Mouse (Mus musculus) kidney, adult 9 months (tissue): ENCODE measurements around the gene Emsy.

Experiments
- DNase-seq: peaks from one replicate; pipeline ENCODE4 v3.0.0; 2022

Gene Emsy

DNA sequence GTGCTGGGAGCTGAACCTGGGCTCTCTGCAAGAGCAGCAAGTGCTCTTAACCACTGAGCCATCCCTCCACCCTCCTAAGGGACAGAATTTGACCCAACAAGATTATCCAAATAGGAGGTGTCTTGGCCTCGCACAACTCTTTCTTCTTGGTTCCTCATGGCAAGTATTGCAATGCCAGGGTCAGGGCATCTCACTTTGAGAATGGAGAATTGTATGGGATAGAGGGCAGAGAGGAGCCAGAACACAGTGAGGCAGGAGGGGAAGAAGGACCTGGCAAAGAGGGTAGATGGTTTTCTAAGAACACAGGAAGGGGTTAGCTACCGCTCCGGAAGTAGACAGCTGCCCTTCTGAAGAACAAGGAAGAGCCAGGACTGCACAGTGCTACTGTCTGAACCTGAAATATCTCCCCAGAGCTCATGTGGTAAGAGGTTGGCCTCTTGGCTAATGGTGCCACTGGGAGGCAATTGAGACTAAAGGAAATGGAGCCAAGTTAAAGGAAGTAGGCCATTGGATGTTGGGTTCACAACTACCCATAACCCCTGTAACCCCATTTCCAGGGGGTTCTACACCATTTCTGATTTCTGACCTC is 80.8 kb downstream of the Emsy start:
- DNase-seq: no peak

DNA sequence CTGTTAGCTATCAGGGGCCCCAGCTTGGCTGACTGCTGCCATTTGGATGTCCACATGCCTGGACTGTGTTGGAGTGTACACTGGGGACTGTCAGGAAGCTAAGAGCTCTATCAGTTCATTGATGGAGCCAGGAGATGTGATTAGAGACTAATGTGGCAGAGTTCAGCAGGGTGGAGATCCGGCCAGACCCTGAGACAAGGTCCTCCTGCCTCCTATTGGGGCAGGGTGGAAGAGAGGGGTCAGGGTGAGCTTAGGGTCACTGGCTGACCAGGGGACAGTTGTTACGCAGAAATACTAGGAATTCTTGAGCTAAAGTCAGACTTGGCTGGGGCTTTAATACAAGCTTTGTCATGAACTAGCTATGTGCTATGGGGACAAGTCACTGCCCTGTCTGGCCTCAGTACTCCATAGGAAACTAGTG is 81.8 kb downstream of the Emsy start:
- DNase-seq: peak; percentile 48

DNA sequence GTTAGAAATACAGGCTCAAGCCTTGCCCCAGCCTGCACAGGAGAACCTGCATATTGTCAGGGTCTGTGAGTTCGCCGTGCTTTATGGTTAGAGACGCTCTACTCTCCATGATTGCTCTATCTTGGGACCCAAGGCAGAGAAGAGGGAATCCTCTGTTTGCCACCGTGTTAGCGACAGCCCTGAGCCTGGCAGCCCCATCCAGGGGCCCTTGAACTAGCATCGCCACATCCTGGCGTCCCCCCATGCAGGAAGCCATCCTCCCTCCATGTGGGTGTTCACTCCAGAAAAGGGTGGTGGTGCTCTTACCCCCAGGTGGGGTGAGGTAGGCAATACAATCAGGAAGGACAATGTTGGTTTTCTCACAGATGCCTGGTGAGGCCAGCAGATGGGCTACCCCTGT is 82.3 kb downstream of the Emsy start:
- no peak for DNase-seq

DNA sequence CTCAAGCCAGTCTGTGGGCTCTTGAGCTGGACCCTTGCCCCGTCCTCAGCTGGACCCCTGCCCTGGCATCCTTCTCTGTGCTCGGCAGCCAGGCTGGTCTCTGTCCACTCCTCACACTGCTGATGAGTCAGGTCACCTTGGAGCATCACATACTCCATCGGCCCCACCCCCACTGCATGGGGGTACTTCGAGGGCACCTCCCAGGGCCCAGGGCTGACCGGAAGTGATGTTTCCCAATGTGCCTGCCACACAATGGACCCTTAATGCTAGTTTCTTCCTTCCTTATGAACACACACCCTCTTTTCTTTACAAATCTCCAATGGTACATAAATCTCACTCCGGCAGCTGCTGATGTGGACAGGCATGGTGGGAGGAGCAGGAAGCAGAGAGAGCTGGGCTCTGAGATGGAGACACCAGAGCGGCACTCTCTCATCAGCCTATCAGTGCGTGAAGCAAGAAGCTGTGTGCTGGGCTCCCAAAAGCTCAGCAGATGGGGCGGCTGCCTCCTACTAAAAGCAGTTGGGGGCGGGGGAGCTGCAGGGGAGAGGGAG is 83.3 kb downstream of the Emsy start:
- DNase-seq: peak; percentile 60

DNA sequence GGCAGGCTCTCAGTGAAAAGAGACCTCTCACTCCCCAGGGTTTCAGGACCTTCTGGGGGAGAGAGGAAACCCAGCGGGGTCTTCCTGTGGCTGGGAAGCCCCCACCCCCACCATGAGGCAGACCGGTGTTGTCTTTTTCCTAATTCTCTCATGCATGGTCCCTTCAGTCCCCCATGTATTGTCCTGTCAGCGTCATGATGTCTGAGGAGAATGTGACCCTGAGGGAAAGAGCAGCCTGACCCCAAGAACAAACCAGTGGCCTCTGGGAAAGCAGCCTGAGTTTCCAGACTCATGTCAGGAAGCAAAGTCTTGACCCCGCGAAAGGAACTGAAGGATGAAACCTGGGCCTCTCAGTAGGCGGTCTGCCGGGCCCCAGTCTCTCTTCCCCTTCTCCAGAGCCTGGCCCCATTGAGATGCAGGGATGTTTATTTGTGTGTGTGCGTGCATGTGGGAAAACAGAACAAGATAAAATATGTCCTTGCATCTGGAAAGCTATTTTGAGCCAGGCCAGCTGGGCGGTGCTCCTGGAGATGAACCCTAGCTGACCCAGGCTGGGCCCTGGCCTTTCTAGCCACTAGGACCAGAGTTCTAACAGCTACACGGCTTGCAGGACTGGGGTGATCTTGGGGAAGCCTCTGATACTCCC is 84.2 kb downstream of the Emsy start:
- peak; percentile 75 for DNase-seq

DNA sequence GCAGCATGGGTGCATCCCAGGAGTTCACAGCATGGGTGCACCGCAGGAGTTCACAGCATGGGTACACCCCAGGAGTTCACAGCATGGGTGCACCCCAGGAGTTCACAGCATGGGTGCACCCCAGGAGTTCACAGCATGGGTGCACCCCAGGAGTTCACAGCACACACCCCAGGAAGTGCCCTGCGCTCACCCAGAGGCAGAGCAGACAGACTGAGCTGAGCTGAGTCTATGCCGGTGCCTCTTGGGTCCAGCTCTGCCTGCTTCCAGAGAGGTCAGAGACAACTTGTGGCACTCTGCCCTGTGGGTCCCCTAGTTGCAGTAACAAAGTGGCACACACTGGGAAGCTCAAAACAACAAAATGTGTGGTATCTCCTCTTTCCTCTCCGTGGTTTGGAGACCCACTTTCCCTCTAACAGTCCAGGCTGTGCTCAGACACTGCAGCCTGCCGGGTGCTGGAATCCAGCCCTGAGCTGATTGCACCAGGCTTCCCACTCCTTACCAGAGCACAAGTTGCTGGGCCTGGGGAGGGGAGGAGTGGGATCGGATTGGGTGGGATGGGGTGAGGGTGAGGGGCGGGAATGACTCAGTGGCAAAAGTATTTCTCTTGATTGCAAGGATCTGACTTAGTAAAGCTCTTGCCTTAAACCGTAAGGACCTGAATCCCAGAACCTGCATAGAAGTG is 85.6 kb downstream of the Emsy start:
- DNase-seq: no peak

DNA sequence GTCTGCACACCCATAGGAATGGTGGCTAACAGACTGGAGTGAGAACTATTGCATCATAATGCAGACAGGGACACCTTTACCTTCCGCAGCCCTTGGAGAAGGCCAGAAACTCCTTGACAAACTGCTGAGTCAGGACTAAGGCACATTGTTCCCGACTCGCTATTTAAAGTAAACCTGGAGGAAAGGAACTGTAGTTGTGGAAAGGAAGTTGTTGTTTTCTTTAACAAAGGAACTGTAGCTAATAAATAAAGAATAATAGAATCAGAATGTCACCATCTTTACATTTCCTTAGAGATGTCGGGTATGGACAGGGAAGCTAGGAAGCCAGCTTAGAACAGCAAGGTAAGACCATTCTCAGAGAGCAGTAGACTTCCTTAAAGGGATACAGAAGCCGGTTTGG is 89.5 kb downstream of the Emsy start:
- DNase-seq: no peak

DNA sequence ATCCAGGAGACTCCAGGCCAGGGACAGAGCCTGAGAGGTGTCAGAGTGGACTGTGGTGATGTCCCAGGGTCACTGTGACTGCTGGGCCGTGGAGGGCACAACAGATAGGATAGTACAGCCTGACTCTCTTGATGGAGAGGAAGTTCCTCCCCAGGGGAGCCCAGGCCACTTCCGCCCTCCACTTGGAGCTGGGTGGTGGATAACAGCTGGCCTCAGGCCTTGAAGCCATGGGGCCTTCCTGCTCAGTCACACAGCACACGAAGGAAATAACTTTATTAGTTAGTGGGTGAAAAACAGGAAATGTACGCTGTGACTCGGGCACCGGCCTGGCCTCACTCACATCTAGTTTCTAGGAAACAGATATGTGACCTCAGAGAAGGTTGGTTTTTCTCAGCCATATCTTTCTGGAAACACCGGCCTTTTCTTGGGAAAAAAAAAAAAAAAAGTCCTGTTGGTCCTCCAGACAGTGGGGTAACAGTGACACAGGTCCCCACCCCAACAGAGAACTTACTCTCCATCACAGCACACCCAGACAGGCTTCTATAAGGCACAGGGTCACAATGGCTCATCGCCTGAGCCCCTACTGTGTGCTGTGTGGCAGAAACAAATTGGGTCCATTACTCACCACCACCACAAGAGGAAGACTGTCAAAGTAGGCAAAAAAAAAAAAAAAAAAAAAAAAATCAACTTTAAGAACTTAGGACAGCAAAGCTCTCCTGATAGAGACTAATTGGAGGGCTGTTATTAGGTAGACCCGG is 91.8 kb downstream of the Emsy start:
- peak; percentile 70 for DNase-seq

DNA sequence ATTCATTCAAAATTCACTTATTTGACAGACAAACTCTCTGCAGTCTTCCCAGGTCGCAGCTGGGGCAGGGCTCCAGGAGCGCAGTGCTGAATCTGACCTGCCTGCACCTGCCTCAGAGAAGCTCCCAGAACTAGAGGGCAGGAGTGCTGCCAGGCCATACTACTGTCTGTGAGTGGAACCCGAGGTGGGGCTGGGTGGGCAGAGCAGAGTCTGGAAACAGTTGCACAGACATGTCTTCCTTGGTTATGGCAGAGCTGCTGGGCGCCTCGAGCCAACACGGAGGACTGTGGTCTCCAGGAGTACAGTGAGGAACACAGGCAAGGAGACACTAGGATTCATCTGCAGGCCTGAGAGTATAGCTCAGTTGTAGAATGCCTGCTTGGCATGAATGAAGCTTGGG is 92.6 kb downstream of the Emsy start:
- DNase-seq: no peak

DNA sequence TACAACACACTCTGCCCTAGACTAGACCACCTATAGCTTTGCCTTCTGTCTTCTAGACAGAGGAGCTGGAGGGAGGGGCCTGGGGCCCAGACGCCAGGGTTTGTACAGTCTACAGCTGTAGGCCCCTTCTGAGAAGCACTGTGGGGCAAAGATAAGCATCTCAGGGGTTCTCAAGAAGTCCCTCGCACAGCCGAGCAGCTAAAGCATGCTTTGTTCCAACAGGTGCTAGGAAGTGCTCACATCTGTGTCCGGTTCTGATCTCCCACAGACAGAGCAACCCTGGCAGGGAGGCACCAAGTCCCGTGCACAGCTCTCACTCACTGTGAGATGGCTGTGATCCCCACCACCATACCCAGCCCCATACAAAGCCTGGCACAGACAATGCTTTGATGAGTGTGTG is 93.6 kb downstream of the Emsy start:
- DNase-seq: no peak

DNA sequence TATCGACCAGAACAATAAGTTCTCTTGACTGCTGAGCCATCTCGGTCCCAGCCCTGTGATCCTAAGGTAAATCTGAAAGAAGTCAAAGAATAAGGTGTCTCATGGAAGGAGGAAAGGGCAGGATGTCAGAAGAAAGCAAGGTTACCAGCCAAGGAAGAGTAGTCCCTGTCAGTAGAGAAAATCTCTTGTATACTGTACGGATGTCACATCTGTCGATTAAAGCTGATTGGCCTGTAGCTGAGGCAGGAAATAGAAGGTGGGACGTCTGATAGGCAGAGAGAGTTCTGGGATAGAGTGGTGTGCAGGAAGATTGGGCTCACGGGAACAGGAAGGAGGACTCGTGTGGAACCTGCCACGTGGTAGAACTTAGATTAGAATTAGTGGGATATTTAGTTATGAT is 94.4 kb downstream of the Emsy start:
- DNase-seq: no peak

DNA sequence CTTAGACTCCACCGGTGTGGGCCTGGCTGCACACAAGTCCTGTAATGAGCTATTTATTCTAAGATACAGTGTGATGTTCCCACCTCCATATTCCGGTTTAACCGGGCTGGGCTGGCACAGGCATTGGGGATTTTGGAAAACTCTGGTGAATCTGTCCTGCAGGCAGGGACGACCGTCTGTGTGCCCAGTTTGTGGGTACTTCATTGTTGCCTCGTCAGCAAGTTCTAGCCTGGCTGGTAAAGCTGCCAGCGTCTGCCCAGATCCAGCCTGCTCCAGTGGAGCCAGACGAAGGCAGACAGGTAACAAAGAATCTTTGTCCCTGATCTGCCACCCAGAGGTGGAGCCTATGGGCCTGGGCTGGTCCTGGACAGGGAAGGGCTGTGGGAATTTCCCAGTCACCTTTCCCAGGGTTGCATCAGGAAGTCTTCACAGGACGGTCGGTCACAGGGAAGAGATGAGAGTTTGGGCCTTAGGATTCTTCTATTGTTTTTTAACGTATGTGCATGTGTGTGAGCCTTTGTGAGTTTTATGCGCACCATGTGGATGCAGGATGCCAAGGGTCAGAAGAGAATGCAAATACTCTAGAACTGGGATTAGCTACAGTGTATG is 94.9 kb downstream of the Emsy start:
- DNase-seq: no peak

DNA sequence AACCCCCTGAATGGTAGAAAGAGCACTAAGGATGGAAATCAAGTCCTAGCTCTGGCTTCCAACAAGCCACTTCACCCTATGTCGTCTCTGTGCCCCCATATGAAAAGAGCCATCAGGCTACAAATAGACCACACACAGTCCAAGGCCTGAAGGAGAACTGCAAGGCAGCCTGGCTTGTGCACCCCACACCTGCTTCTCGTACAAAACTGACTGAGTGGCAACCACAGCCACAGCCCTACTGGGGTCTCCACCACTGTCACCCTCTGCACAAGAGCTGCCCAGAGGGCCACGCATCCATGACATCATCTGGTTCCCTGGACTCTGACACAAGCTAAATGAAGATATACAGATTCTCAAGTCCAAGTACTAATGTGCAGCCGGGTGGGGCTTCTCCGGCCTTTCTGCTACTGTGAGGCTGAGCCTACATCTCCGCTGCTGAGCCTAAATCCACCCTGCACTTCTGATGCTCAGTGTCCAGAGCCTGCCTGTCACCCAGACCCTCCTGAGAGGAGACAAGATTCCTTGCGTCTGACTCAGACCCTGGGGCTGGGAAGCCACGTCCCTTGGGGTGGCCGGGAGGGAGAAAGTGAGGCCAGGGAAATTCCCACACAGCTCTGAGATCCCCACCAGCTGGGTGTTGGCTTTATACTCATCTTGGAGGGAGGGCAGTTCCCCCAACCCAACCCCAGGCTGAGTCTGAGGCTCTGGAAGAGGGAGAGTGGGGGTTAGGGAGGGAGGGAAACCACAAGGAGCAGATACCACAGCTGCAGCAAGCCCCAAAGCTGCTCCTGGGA is 98.3 kb downstream of the Emsy start:
- DNase-seq: no peak

DNA sequence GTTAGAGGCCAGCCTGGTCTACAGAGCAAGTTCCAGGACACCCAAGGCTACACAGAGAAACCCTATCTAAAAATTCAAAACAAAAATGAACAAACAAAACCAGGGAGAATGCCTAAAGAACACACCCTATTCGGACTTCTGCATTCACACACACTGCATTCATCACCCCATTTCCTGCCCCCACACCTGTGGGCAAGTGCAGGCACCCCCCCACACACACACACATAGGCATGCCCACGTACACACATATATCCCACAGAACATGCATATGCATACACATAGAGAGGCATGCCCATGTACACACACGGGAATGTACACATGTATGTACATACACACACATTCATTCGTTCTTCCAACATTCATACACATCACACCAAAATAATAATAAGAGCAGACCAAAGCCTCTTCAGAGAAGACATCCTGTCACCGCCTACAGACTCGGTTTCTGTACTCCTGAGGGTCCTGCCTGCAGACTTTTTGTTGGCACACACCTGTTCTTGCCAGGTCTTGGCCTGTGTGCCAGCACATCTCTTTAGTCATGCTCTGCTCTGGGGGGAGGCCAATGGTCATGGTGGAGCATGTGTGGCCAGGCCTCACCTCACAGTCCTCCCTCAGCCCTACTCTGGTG is 99.7 kb downstream of the Emsy start:
- no peak for DNase-seq

DNA sequence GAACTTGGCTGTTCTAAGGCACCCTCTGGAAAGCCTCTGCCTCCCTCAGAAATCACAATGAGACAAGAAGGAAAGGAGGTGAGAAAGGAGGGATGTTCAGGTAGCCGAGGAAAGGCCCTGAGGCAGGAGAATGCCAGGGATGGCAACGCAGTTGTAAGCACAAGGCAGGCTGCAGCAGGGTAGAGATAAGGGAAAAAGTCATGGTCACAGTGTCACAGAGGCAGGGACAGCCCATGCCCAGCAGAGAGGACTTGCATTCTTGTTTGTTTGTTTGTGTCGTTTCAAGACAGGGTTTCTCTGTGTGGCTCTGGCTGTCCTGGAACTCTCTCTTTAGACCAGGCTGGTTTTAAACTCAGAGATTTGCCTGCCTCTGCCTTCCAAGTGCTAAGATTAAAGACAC is 105.5 kb downstream of the Emsy start:
- DNase-seq: no peak

DNA sequence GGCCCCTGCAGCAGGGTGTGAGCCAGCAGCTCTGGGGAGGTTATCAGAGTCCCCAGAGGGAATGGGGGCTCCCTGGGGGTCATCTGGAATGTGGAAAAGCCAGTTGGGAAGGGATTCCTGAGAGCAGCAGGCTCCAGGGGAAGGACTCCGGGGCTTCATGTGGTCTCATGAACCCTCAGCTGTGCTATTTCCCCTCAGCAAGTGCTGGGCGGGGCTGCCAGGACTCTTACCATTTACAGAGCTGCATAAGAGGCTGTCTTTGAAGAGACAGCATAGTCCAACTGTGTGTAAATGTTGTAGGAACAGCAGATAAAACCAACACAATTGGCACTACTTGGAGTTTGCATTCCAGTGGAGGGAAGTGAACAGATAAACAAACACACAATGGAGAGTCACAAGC is 106.0 kb downstream of the Emsy start:
- no peak for DNase-seq

DNA sequence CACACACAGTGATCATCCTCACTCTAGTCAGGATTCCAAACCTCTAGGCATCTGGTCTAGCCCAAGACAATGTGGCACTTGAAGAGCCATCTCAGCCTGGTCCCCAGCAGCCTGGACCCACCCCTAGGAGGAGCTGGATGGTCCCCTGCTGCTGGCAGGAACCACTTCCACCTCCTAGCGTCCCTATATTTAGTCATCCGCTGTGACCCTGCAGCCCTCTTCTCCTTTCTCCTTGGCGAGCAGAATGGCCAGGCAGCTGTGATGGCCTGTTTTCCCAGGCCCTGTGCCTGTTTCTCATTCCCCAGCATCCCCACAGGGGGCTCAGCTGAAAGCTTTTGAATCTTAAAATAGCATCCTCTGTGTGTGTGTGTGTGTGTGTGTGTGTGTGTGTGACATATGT is 107.7 kb downstream of the Emsy start:
- no peak for DNase-seq

DNA sequence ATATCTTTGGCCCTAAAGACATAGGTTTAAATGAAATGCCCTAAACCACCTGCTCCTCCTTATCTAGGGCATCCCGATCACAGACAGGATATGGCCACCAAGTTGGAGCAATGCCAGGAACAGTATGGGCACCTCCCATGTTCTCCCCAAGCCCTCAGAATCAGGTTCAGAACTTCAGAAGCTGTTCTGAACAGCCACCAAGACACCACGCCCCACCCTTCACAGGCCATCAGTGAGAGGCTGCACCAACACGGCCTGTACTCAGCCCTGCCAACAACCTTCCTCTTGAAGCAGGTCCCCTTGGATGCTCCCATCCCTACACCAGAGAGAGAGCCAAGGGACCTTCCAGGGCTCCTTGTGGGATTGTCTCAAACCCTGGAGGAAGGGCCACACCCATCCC is 112.0 kb downstream of the Emsy start:
- no peak for DNase-seq

DNA sequence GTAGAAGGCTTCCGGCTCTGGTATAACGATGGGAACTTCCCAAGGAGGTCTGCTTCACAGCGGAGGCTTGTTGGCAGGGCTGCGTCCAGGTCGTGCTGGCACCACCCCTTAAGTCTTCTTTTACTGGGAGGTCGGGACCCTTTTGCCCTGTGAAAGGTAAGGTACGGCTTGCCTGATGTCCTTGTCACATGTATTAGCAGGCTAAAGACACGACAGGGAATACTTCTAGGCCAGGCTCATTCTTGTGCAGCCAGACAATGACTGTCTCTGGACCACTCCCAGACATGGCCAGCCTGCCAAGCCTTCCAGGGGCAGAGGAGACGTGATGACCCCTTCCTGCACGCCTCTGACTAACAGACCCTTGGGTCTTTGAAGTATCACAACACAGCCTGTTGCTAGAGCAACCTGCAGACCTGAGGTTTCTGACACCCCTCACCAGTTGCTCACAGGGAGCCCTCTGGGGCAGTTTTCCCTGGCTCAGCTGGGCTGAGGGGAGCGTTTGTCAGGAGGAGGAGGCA is 112.7 kb downstream of the Emsy start:
- DNase-seq: no peak

DNA sequence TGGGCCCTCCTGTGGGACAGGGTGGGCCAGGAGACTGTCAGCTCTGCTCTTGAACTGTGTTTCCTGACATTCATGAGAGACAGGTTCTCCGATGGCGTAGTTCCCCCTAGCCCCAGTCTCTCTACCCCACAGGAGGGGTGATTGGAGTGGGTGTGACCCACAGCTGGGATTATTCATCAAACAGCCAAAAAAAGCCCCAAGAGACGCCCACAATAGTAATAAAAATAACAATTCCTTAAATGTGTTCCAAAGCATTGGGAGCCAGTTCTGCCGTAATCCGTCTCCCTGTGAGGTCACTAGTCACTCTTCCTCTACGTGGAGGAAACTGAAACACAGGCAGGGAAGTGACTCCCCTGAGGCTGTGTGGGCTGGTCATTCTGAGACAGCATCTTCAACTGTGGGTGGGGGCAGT is 113.8 kb downstream of the Emsy start:
- peak; percentile 68 for DNase-seq

DNA sequence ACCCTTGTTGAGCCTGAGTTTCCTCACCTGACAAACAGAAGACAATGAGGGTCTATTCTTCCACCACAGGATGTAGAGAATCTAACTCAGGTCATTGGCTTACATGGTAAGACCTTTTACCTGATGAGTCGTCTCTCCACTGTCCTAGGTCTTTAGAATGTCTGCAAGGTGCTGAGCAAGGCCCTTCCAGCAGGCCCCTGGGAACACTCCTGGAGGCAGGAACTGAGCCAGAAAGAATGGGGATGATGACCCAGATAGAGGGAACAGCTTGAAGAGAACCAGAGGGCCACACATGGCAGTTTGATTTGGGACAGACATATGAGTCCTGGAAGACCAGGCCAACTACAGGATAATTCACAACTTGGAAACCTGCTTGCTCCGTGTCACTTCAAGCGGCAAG is 114.3 kb downstream of the Emsy start:
- DNase-seq: no peak

DNA sequence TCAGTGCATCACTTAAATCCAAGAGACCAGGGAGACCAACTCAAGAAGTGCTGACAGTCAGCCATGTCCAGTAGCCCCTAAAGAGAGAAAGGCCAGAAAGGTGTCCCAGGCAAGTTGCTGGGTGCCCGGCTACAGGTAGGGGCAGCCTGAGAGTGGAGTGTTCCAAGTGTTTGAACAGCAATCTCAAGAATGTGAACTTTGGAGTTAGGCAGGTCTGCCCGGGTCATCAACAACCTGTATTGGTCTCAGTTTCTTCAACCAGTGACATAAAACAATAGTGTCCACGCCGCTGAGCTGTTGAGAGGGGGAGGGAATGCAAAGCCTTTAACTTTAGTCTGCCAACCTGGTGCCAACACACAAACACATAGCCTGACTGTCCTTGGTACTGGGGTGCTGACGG is 115.0 kb downstream of the Emsy start:
- peak; percentile 62 for DNase-seq
